Mouse (Mus musculus) erythroblast, embryonic 14.5 days (primary cell): ENCODE data around the gene Gm38392. TPM values are rescaled to one million over a fixed set of nuclear protein-coding genes. Genes with fewer than 3 reads are reported as not detected.
"Not testable (repeated sequence)": the region's sequence is repeated elsewhere in the genome, so short reads cannot be mapped to it uniquely, and the experiment has no call there.

Experiments
- H3K27me3 ChIP-seq: 2 replicates; pipeline ENCODE4 v1.6.1; 2012; ENCODE audit warnings: inconsistent platforms; ENCODE audit not compliant: control insufficient read depth
- H3K36me3 ChIP-seq: 2 replicates; pipeline ENCODE4 v1.6.1; 2012; ENCODE audit warnings: mild to moderate bottlenecking, inconsistent platforms; ENCODE audit not compliant: control insufficient read depth
- H3K4me1 ChIP-seq: 2 replicates; pipeline ENCODE4 v1.6.1; 2012; ENCODE audit warnings: inconsistent platforms; ENCODE audit not compliant: control insufficient read depth
- H3K4me3 ChIP-seq: replicated peaks from 2 replicates; pipeline ENCODE3; 2012; ENCODE audit warnings: moderate library complexity, mild to moderate bottlenecking, inconsistent platforms
- H3K9me3 ChIP-seq: 2 replicates; pipeline ENCODE4 v1.6.1; 2012; ENCODE audit warnings: low read length, inconsistent platforms, mixed read lengths; ENCODE audit not compliant: control insufficient read depth
- GATA1 ChIP-seq: IDR thresholded peaks from 2 replicates; pipeline ENCODE4 v1.6.1; 2012; ENCODE audit warnings: low read length, inconsistent platforms, mixed read lengths
- TAL1 ChIP-seq: IDR thresholded peaks from 3 replicates; pipeline ENCODE4 v1.6.1; 2012; ENCODE audit warnings: low read length, inconsistent platforms, mixed read lengths
- polyA plus RNA-seq: library from polyadenylated mRNA; stranded (reverse); fragments of >175 nt; gene quantifications from 2 replicates; pipeline ENCODE4 v1.2.3, GENCODE M21; 2012

Gm38392 gene
- polyA plus RNA-seq, 1 experiment = not detected

- no peaks in the 10 kb centered on the region for H3K27me3 ChIP-seq
- H3K4me3 ChIP-seq = no peak overlapping the region
- no peaks in the 10 kb centered on the region for H3K9me3 ChIP-seq
- H3K4me1 ChIP-seq = peaks cover 40% of the 10 kb centered on the region
- H3K36me3 ChIP-seq = peaks cover 57% of the 10 kb centered on the region
- TF ChIP-seq GATA1 (no peak), TAL1 (no peak)
These were observed 12.2 kb upstream of the Gm38392 start for GRCm38 (mm10) chr3:88299172-88299571.

GRCm38 (mm10) chr3:88297321-88297851 is 10.4 kb upstream of the Gm38392 start:
- H3K9me3 ChIP-seq = no peaks in the 10 kb centered on the region
- peaks cover 39% of the 10 kb centered on the region for H3K36me3 ChIP-seq
- peak overlapping the region; percentile 79 for H3K4me3 ChIP-seq
- peaks cover 40% of the 10 kb centered on the region for H3K4me1 ChIP-seq
- TF ChIP-seq GATA1 = no peak
- TF ChIP-seq TAL1 = no peak
- no peaks in the 10 kb centered on the region for H3K27me3 ChIP-seq

- peaks cover 40% of the 10 kb centered on the region for H3K4me1 ChIP-seq
- no peak for TF ChIP-seq TAL1
- TF ChIP-seq GATA1 = peak; percentile 18; the same call in 1 of the 2 replicates
- no peaks in the 10 kb centered on the region for H3K27me3 ChIP-seq
- no peaks in the 10 kb centered on the region for H3K9me3 ChIP-seq
- H3K4me3 ChIP-seq = peak within 1 kb of the TSS; percentile 79
- peaks cover 33% of the 10 kb centered on the region for H3K36me3 ChIP-seq
These were observed 9.7 kb upstream of the Gm38392 start, which contains the start of the genes Tsacc and Cct3 for GRCm38 (mm10) chr3:88296561-88297318. Gene Tsacc (minus strand): TSS chr3:88296999. Gene Cct3 (plus strand): TSS chr3:88297116.

- peaks cover 40% of the 10 kb centered on the region for H3K4me1 ChIP-seq
- no peaks in the 10 kb centered on the region for H3K27me3 ChIP-seq
- H3K36me3 ChIP-seq = peaks cover 27% of the 10 kb centered on the region
- no peaks in the 10 kb centered on the region for H3K9me3 ChIP-seq
- TF ChIP-seq TAL1 (no peak), GATA1 (no peak)
- peak overlapping the region; percentile 79 for H3K4me3 ChIP-seq
These were observed 9.1 kb upstream of the Gm38392 start for GRCm38 (mm10) chr3:88296110-88296560.

GRCm38 (mm10) chr3:88295272-88295671 is 8.3 kb upstream of the Gm38392 start:
- Histone ChIP-seq H3K4me1 (peaks cover 40% of the 10 kb centered on the region), H3K4me3 (peak overlapping the region; percentile 79), H3K36me3 (peaks cover 18% of the 10 kb centered on the region)
- H3K9me3 ChIP-seq, H3K27me3 ChIP-seq: not testable (repeated sequence)

GRCm38 (mm10) chr3:88291970-88292369 is 5.0 kb upstream of the Gm38392 start:
- H3K4me3 ChIP-seq = no peak overlapping the region
- peaks cover 15% of the 10 kb centered on the region for H3K4me1 ChIP-seq
- no peaks in the 10 kb centered on the region for H3K9me3 ChIP-seq
- H3K36me3 ChIP-seq = no peaks in the 10 kb centered on the region; the same call in 1 of the 2 replicates
- H3K27me3 ChIP-seq = no peaks in the 10 kb centered on the region
- TF ChIP-seq TAL1 (no peak), GATA1 (no peak)

- H3K4me1 ChIP-seq, H3K9me3 ChIP-seq, H3K27me3 ChIP-seq, H3K36me3 ChIP-seq, H3K4me3 ChIP-seq: not testable (repeated sequence)
These were observed 1.2 kb upstream of the Gm38392 start for GRCm38 (mm10) chr3:88288133-88288713.

- H3K9me3 ChIP-seq, H3K4me3 ChIP-seq, H3K27me3 ChIP-seq, H3K4me1 ChIP-seq, H3K36me3 ChIP-seq: not testable (repeated sequence)
These were observed 1.5 kb downstream of the Gm38392 start for GRCm38 (mm10) chr3:88285565-88285895.

- H3K36me3 ChIP-seq, H3K9me3 ChIP-seq: not testable (repeated sequence)
These were observed 2.0 kb downstream of the Gm38392 start for GRCm38 (mm10) chr3:88284815-88285564.

GRCm38 (mm10) chr3:88281141-88281916 is 5.7 kb downstream of the Gm38392 start:
- H3K27me3 ChIP-seq, H3K4me1 ChIP-seq, H3K4me3 ChIP-seq, H3K9me3 ChIP-seq, H3K36me3 ChIP-seq: not testable (repeated sequence)

More at GRCm38 (mm10) chr3:88284815-88285564, 2.0 kb downstream of the Gm38392 start:
- H3K4me1 ChIP-seq, H3K4me3 ChIP-seq, H3K27me3 ChIP-seq: not testable (repeated sequence)
